Mouse (Mus musculus): ENCODE data around the gene Lingo3.

Gene Lingo3

GRCm38 (mm10) chr10:80798150-80799006 is 45.5 kb downstream of the Lingo3 start, which contains the start of the genes Sf3a2 and Plekhj1:
TSS of gene Sf3a2 (plus strand) at chr10:80798198.
TSS of gene Plekhj1 (minus strand) at chr10:80798626.
- DNase-seq: peak; percentile 95

DNA sequence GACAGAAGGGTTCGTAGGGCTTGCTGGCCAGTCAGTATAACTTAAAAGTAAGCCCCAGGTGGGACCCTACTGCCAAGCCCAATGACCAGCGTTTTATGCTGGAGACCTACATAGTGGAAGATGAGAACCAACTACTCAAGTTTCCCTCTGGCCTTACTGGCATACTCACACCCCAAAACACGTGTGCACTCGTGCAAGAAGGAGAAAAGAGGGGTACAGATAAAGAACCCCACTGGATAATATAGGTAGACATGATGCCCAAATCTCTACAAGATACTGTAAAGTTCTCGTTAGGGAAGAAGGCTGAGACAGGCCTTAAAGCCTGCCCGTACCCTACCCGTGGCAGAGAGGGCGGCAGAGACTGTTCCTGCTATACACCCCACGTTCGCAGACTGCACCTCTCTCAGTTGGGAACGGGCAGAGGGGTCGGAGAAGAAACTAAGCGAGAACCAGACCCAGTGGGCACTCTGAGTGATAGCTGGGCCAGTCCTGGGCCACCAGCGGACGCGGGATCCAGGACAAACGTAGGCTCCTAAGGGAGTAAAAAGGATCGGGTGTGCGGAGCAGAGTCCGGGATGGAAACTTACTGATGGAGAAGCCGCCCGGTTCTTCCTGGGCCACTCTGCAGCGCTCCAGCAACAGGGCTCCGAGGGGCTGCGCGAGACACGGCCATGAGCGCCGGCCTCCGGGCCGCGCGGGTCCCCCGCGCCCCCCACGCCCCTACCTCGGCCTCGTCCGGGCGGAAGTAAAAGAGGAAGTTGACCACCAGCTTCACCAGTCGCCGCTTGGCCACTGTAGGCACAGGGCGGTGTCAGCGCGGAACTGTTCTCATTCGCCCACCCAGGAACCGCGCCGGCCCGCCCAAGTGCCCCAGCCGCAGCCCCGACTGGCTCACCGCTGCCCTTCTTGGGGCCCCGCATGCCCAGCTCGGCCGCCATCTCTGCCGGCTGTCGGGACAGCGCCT is 46.4 kb downstream of the Lingo3 start:
- no peak for DNase-seq

DNA sequence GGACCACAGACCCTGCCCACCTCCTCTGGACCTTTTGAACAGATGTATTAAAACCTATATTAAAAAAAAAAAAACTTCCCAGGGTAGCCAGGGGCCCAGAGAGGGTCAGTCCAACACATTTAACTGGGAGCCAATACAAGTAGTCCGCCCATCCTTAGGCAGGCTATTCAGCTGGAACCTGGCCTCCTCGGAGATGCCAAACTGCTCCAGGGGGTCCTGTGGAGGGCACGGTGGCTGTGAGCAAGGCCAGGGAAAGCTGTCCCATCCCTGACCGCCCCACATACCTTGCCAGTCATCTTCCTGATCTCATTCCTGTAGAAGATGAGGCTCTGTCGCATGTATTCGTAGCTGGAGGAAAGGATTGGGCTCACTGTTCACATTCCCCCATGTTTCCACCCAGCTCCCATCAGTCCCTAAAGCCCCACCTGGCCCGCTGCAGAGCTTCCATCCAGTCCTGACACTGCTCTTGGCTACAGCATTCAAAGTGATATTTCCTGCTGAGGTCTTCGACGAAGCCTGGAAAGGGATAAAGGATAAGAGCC is 47.5 kb downstream of the Lingo3 start:
- DNase-seq: no peak

DNA sequence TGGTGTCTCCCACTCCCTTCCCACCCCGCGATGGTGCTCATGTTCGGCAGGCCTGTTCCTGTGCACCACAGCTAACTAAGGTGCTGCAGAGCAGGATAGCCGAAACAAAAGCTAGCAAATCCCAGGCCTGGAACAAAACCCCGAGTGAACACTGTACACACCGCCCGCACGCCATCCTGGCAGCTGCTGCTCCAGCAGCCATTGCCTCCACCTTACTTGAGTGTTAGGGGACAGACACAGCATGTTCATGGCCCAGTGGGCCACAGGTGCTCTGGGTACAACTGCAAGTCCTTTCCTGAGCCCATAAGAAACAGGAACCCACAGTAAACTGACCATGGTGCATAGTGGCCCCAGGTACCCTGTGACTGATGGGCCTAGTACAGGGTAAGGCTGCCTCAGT is 49.1 kb downstream of the Lingo3 start:
- DNase-seq: no peak

- no peak for DNase-seq
Measured at GRCm38 (mm10) chr10:80793803-80794202, 50.0 kb downstream of the Lingo3 start.

DNA sequence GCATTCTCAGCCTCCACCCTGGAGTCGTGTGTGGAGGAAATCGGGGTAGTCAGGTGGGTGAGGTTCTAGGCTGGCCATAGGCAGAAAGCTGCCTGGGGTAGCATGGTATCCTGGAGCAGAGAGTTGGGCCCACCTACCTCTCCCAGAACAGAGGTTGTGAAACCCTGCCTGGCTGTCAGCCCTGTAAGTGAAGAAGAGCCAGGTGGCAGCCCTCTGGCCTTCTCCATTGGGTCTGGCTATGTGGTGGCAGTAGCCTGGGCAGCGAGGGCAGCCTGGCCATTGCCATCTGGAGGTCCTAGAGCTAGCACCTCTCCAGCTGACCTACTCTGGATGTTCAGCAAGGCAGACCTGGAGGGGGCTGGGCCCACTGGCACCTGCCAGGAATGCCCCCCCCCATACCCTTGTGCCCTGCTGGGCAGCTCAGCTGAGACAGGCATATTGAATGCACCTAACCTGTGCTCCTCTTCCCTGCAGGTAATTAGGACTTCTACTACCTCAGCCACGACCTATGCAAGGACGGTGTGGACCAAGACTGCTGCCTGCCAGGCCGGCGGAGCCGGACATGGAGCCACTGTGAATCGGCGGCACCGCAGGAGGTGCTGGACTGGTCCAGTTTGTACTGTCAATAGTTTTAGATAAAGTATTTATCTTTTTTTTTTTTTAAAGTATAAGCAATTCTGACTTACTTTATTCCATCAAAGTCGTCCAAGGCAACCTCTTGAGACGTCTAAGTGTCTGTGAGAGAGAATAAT is 50.6 kb downstream of the Lingo3 start:
- DNase-seq: no peak

GRCm38 (mm10) chr10:80792175-80793032 is 51.4 kb downstream of the Lingo3 start:
- no peak for DNase-seq

DNA sequence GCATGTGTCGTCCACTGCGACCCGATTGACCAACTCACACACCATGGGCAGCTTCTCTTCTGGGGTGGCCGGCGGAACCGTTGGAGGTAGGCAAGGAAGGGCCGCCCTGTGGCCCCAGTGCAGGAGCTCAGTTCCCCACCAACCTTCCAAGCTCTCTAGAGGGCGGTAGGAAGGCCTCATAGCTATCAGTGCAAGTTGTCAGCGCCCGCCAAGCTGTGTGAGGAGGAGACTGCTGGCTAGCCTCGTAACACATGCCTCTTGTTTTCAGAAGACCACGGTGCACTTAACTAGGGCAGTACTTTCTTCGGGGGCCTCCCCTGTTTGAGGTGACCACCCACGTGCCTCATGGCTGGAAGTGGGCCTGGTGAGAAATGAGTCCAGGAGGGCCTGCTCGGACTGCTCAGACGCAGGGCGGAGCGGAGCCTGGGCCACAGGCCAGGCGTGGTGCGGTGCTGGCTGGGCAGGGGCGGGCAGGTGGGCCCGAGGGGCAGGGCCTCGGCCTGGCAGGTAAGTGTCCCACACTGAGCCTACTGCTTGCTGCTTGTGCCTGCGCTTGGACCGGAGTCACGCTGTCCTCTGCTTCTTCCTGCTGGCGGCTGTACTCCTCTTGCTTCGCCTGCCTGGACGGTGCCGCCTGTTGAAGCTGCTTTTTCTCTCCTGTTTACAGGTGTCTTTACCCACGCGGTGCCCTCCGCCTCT is 52.2 kb downstream of the Lingo3 start:
- DNase-seq: no peak

DNA sequence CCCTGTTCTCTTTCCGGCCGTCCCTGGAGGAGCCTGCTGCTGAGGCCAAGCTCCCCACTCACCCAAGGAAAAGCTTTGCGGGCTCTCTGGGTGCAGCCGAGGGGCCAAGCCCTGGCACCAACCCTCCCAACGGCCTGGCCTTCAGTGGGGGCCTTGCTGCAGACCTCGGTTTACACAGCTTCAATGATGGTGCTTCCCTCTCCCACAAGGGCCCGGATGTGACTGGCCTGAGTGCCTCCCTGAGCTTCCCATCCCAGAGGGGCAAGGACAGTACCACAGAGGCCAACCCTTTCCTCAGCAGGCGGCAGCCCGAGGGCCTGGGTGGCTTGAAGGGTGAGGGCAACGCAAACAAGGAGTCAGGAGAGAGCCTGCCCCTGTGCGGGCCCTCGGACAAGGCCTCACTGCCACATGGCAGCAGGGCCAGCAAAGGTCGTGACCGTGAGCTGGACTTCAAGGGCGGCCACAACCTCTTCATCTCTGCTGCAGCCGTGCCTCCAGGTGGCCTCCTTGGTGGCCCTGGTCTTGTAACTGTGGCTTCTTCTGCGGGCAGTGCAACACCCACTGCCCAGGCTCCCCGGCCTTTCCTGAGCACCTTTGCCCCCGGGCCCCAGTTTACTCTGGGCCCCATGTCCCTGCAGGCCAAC is 53.0 kb downstream of the Lingo3 start:
- no peak for DNase-seq

GRCm38 (mm10) chr10:80787517-80787916 is 56.3 kb downstream of the Lingo3 start:
- no peak for DNase-seq

- no peak for DNase-seq
Measured at GRCm38 (mm10) chr10:80785963-80786362, 57.9 kb downstream of the Lingo3 start.

DNA sequence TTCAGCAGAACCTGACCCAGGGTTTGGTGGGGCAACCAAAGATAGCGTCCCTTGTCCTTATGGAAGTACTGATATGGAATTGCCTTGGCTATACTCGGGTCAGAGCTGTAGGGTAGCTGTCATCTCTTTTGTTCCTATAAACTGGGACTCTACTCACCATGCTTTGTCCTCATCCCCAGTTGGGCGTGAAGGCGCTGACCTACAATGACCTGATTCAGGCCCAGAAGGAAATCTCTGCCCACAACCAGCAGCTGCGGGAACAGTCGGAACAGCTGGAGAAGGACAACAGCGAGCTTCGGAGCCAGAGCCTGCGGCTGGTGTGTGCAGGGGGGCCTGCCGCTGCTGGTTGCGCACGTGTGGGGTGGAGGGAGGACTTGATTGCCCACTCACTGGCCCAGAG is 59.0 kb downstream of the Lingo3 start:
- no peak for DNase-seq

GRCm38 (mm10) chr10:80784302-80784701 is 59.5 kb downstream of the Lingo3 start:
- DNase-seq: no peak

All from kidney, adult 9 months (tissue).